Mouse (Mus musculus) liver, embryonic 15.5 days (tissue): ENCODE results near the gene Aplf. TPM values are rescaled to one million over a fixed set of nuclear protein-coding genes. Genes with fewer than 3 reads are reported as not detected.
A peak's percentile ranks its signal among the peaks of the same experiment; 100 is the strongest.

ENCODE experiments used
- ATAC-seq: fragments of 200-750 bp; cut with Nextera tagmentation; 2 replicates; pipeline ENCODE4 v1.8.0; 2017; ENCODE audit warnings: moderate number of reproducible peaks, mild to moderate bottlenecking, moderate library complexity; ENCODE audit not compliant: insufficient read depth
- H3K27ac ChIP-seq: fragments of 300-500 bp; sonication (generic); replicated peaks from 2 replicates; pipeline ENCODE4 v1.5.1; 2015; ENCODE audit warnings: mild to moderate bottlenecking, inconsistent platforms
- H3K27me3 ChIP-seq: fragments of 300-500 bp; sonication (generic); 2 replicates; pipeline ENCODE4 v1.6.1; 2015; ENCODE audit warnings: mild to moderate bottlenecking, inconsistent platforms
- H3K36me3 ChIP-seq: fragments of 300-500 bp; sonication (generic); replicated peaks from 2 replicates; pipeline ENCODE4 v1.6.1; 2015; ENCODE audit warnings: moderate library complexity, mild to moderate bottlenecking, inconsistent platforms
- H3K4me1 ChIP-seq: fragments of 300-500 bp; sonication (generic); replicated peaks from 2 replicates; pipeline ENCODE4 v1.6.1; 2015; ENCODE audit warnings: inconsistent platforms
- H3K4me2 ChIP-seq: fragments of 300-500 bp; sonication (generic); 2 replicates; pipeline ENCODE4 v1.6.1; 2015; ENCODE audit warnings: moderate library complexity, mild to moderate bottlenecking, inconsistent platforms
- H3K4me3 ChIP-seq: fragments of 300-500 bp; sonication (generic); replicated peaks from 2 replicates; pipeline ENCODE4 v1.5.1; 2015; ENCODE audit warnings: mild to moderate bottlenecking, inconsistent platforms
- H3K9ac ChIP-seq: fragments of 300-500 bp; sonication (generic); 2 replicates; pipeline ENCODE4 v1.6.1; 2015; ENCODE audit warnings: moderate library complexity, mild to moderate bottlenecking, inconsistent platforms
- H3K9me3 ChIP-seq: fragments of 300-500 bp; sonication (generic); replicated peaks from 2 replicates; pipeline ENCODE4 v1.6.1; 2016; ENCODE audit warnings: inconsistent platforms
- WGBS: fragments of 180-500 bp; shearing (Covaris S2); methylation state at CpG from one replicate; pipeline ENCODE4 v1.1.7; 2015; ENCODE audit warnings: mixed read lengths; ENCODE audit not compliant: insufficient replicate concordance; 5-methylcytosine and 5-hydroxymethylcytosine counted together
- polyA plus RNA-seq: library from polyadenylated mRNA; unstranded; fragments of >200 nt; fragmentation: Nextera tagmentation; extraction: Ambion mirVana; gene quantifications from 2 replicates; pipeline ENCODE4 v1.2.1, GENCODE M21; 2015

Aplf gene
- polyA plus RNA-seq, 1 experiment from 2014 or later = 14.6 TPM

GRCm38 (mm10) chr6:87589718-87590393 lies 82.1 kb downstream of the Aplf start:
- Histone ChIP-seq H3K4me3 (peak overlapping the region; percentile 66), H3K27ac (peak overlapping the region; percentile 61), H3K4me1 (peaks cover 53% of the 10 kb centered on the region), H3K4me2 (peak overlapping the region; percentile 89), H3K9ac (peak overlapping the region; percentile 70), H3K9me3 (no peaks in the 10 kb centered on the region), H3K27me3 (peaks cover 49% of the 10 kb centered on the region), H3K36me3 (peaks cover 12% of the 10 kb centered on the region; the same call in 1 of the 2 replicates)
- ATAC-seq = peak; percentile 80
- WGBS = 11% methylated on average over 12 of the region's 12 CpGs

- peak overlapping the region; percentile 99 for H3K27ac ChIP-seq
- no peaks in the 10 kb centered on the region for H3K9me3 ChIP-seq
- 83% methylated on average over 7 of the region's 7 CpGs for WGBS
- H3K36me3 ChIP-seq = peaks cover 29% of the 10 kb centered on the region
- H3K4me1 ChIP-seq = peaks cover 70% of the 10 kb centered on the region
- H3K27me3 ChIP-seq = peaks cover 19% of the 10 kb centered on the region
- H3K4me2 ChIP-seq = peak overlapping the region; percentile 46
- H3K4me3 ChIP-seq = no peak overlapping the region
- ATAC-seq = no peak
- no peak overlapping the region; the same call in 1 of the 2 replicates for H3K9ac ChIP-seq
Measured at GRCm38 (mm10) chr6:87583991-87584390, 88.0 kb downstream of the Aplf start.

- peak overlapping the region; percentile 71 for H3K4me2 ChIP-seq
- peaks cover 11% of the 10 kb centered on the region for H3K27me3 ChIP-seq
- no peaks in the 10 kb centered on the region for H3K9me3 ChIP-seq
- peaks cover 23% of the 10 kb centered on the region for H3K36me3 ChIP-seq
- 19% methylated on average over 1 of the region's 1 CpGs for WGBS
- H3K9ac ChIP-seq = peak overlapping the region; percentile 50
- H3K27ac ChIP-seq = peak overlapping the region; percentile 99
- H3K4me3 ChIP-seq = peak overlapping the region; percentile 28
- peak; percentile 97 for ATAC-seq
- H3K4me1 ChIP-seq = peaks cover 63% of the 10 kb centered on the region
Measured at GRCm38 (mm10) chr6:87583183-87583611, 88.8 kb downstream of the Aplf start.

- Histone ChIP-seq H3K4me1 (peaks cover 61% of the 10 kb centered on the region), H3K36me3 (peaks cover 21% of the 10 kb centered on the region), H3K9ac (peak overlapping the region; percentile 50), H3K4me2 (peak overlapping the region; percentile 71), H3K4me3 (peak overlapping the region; percentile 28), H3K27me3 (peaks cover 4% of the 10 kb centered on the region), H3K27ac (peak overlapping the region; percentile 99), H3K9me3 (no peaks in the 10 kb centered on the region)
- whole genome bisulfite sequencing = 15% methylated on average over 6 of the region's 6 CpGs
- ATAC-seq = no peak
Measured at GRCm38 (mm10) chr6:87582456-87582855, 89.5 kb downstream of the Aplf start.

DNA sequence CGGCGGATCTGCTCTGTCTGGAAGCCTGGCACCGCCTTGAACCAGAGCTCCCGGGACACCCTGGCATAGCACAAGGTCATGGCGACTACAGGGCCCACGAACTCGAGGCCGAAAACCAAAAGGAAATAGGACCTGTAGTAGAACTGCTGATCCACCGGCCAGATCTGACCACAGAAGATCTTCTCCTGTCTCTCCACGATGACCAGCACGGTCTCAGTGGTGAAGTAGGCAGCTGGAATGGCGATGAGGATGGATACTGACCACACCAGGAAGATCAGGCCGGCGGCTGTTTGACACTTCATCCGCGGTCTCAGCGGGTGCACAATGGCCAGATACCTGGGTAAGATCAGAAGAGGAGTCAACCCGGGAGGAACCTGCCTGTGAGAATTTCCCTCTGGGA lies 90.4 kb downstream of the Aplf start:
- Histone ChIP-seq H3K36me3 (peaks cover 21% of the 10 kb centered on the region), H3K9ac (no peak overlapping the region), H3K4me3 (no peak overlapping the region), H3K4me2 (0 out of 2 replicates have a peak overlapping the region, but pooled peaks have one; percentile 71), H3K4me1 (peaks cover 57% of the 10 kb centered on the region), H3K27ac (peak overlapping the region; percentile 99), H3K27me3 (no peaks in the 10 kb centered on the region; the same call in 1 of the 2 replicates), H3K9me3 (no peaks in the 10 kb centered on the region)
- no peak for ATAC-seq
- WGBS = 79% methylated on average over 18 of the region's 18 CpGs

DNA sequence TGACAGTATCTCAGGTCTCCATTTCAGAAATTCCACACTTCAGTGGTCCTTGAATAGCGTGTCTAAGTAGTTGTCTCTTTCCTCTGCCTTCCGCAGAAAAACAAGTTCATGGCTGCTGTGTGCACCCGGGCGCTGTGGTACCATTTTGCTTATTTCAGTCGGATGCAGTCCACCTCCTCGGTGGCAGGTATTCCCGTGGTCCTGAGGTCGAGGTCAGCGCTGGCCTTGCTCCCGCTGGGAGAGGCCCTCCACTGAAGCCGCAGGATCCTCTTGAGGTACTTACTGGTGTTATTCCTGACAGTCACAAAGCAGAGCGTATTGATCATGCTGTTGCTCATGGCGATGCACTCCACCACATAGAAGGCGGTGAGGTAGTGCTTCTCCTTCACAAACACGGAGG lies 90.9 kb downstream of the Aplf start:
- peaks cover 21% of the 10 kb centered on the region for H3K36me3 ChIP-seq
- no peak overlapping the region for H3K9ac ChIP-seq
- WGBS = 83% methylated on average over 15 of the region's 15 CpGs
- H3K4me3 ChIP-seq = no peak overlapping the region
- ATAC-seq = no peak
- H3K4me2 ChIP-seq = no peak overlapping the region
- H3K4me1 ChIP-seq = peaks cover 52% of the 10 kb centered on the region
- no peaks in the 10 kb centered on the region; the same call in 1 of the 2 replicates for H3K27me3 ChIP-seq
- H3K27ac ChIP-seq = no peak overlapping the region; the same call in 1 of the 2 replicates
- no peaks in the 10 kb centered on the region for H3K9me3 ChIP-seq

Other genes with a start within 250 kb of the Aplf start
- 0.13 and 0.20 TPM in 2 replicates for gene Bmp10, start 243.2 kb downstream of the Aplf start, polyA plus RNA-seq
- gene Arhgap25, start 138.9 kb downstream of the Aplf start, polyA plus RNA-seq = 4.0 and 4.9 TPM in 2 replicates
- gene Prokr1, start 81.5 kb downstream of the Aplf start, polyA plus RNA-seq = 5.4 and 6.7 TPM in 2 replicates
- gene Efcc1, start 58.7 kb upstream of the Aplf start, polyA plus RNA-seq = 0.15 and 0.16 TPM in 2 replicates
- gene Gp9, start 105.9 kb upstream of the Aplf start, polyA plus RNA-seq = 26.8 and 29.9 TPM in 2 replicates
- gene Rab43, start 140.0 kb upstream of the Aplf start, polyA plus RNA-seq = 33.2 and 44.8 TPM in 2 replicates
- gene Gm45140, start 163.6 kb upstream of the Aplf start, polyA plus RNA-seq = 3.0 and 4.1 TPM in 2 replicates
- 21.7 and 24.1 TPM in 2 replicates for gene Isy1, start 166.6 kb upstream of the Aplf start, polyA plus RNA-seq
- 526 and 529 TPM in 2 replicates for gene Cnbp, start 178.9 kb upstream of the Aplf start, polyA plus RNA-seq
- gene Copg1, start 215.6 kb upstream of the Aplf start, polyA plus RNA-seq = 56.2 and 61.2 TPM in 2 replicates
- gene Hmces, start 241.7 kb upstream of the Aplf start, polyA plus RNA-seq = 18.9 and 19.2 TPM in 2 replicates